Mouse (Mus musculus) cerebral cortex, adult 2 months (tissue): Measurements from ENCODE around the gene Cmtm6.

Source experiments
- WGBS: fragments of 180-500 bp; shearing (Covaris S2); methylation state at CpG from one replicate; pipeline ENCODE4 v1.1.7; 2018; 5-methylcytosine and 5-hydroxymethylcytosine counted together

Gene Cmtm6

GRCm38 (mm10) chr9:114731011-114731755, at the start of gene Cmtm6:
Gene Cmtm6 (plus strand): TSS chr9:114731116.
- WGBS = under 1% methylated on average over 53 of the region's 53 CpGs

GRCm38 (mm10) chr9:114682193-114682592, 48.7 kb upstream of the Cmtm6 start:
- 86% methylated on average over 4 of the region's 4 CpGs for WGBS

- 93% methylated on average over 7 of the region's 7 CpGs for WGBS
Measured at GRCm38 (mm10) chr9:114686245-114686644, 44.7 kb upstream of the Cmtm6 start.

- WGBS = 49% methylated on average over 13 of the region's 13 CpGs
Measured at GRCm38 (mm10) chr9:114687639-114688038, 43.3 kb upstream of the Cmtm6 start.

DNA sequence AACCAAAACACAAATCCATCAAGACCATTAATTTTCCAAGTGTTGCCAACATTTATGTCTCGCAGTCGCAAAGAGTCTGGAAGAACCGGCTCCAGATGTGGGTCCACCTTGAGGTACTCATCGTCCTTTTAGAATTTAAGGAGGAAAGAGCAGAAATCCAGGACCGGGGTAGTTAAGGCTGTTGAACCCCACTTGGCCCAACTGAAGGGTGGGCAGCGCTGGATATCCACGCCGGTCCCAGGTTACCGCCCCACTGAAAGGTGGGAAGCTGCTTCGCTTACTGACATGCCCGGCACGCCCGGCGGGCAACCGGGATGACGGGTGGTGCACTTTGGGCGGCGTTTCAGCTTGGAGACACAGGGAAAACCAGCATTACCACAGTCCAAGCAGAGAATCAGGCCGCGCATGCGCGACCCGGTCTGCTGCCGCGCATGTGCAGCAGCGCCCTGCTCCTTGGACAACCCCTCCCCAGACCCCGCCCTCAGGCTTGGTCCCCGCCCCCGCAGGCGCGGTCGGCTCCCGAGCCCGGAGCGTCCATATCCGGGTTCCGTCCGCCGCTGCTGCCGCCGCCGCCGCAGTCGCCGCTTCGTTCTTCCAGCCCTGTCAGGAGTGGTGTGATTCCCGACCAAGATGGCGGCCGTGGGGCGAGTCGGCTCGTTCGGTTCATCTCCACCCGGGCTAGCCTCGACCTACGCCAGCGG, 42.5 kb upstream of the Cmtm6 start, which contains the start of gene Dync1li1:
Gene Dync1li1, plus strand, starts transcription at position 539 of the 701 bp plus-strand sequence.
- WGBS = under 1% methylated on average over 57 of the region's 57 CpGs

DNA sequence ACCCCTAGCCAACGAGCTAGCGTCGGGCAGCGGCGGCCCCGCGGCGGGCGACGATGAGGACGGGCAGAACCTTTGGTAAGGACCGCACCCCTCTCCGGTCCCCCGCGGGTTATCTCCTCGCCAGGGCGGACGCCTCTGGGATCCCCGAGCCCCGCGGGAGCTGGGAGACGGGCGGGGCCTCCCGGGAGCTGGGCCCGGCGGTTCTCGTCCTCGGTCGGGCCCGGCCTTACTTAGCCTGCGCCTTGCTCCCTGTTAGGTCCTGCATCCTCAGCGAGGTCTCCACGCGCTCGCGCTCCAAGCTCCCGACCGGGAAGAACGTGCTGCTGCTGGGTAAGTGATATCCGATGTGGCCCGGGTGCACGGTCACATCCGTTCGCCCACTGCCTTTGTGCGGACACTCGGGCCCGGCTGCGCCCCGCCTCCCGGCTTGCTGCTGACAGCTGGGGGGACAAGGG, 41.9 kb upstream of the Cmtm6 start:
- under 1% methylated on average over 50 of the region's 50 CpGs for WGBS

- WGBS = 7% methylated on average over 10 of the region's 10 CpGs
Measured at GRCm38 (mm10) chr9:114690119-114690601, 40.8 kb upstream of the Cmtm6 start.

DNA sequence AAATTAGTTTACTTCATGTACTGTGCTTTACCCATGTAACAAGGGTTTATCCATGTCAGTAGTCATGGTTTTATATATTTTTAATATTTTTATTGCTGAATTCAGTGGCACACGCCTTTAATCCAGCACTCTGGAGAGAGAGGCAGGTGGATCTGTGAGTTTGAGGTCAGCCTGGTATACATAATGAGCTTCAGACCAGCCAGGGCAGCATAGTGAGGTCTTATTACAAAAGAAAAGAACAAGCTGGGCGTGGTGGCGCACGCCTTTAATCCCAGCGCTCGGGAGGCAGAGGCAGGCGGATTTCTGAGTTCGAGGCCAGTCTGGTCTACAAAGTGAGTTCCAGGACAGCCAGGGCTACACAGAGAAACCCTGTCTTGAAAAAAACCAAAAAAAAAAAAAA, 35.3 kb upstream of the Cmtm6 start:
- WGBS = 97% methylated on average over 8 of the region's 8 CpGs

- 51% methylated on average over 4 of the region's 4 CpGs for WGBS
Measured at GRCm38 (mm10) chr9:114697072-114697471, 33.8 kb upstream of the Cmtm6 start.

DNA sequence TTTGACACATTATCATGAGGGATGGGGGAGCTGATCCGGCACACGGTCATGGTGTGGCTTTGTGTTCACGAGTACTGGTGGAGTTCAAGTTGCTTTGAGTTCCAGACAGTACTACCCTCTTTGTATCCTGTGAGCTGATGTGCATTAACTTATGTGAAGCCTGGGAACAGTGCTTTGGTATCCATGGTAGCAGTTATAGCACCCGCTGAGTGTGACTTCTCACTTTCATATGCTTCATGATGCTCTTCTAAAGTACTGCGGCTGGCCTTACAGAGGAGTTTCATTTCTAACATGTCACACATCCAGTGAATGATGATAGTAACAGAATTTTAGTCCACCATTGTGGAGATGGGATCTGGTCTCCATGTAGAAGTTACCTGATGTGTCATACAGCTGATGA, 33.0 kb upstream of the Cmtm6 start:
- WGBS = 56% methylated on average over 5 of the region's 5 CpGs

- 61% methylated on average over 6 of the region's 6 CpGs for WGBS
Measured at GRCm38 (mm10) chr9:114699262-114699661, 31.7 kb upstream of the Cmtm6 start.

DNA sequence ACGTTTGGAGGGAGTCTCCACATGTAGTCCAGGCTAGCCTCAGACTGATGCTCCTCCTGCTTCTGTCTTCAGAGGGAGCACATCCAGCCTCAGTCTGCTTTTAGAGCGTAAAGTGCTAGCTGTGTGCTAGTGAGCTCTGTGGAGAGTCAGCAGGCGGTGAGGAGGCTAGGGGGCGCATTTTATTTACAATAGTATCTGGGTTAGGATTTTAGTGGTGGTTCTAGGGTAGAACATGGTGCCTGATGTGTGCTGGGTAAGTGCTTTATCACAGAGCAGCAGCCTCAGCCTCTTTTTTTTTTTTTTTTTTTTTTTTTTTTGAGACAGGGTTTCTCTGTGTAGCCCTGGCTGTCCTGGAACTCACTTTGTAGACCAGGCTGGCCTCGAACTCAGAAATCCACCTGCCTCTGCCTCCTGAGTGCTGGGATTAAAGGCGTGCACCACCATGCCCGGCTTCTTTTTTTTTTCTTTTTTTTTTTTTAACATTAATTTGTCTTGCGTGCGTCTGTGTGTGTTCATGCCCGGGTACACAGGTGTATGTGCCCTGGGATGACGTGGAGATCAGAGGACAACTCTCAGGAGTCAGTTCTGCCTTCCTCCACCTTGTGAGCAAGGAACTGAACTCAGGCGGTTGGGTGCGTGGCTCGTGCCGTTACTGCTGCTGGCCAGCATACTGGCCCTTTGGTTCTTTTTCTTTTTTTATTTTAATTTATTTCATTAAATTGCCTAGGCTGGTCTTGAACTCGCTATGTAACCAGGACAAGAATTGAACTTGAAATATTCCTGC, 30.8 kb upstream of the Cmtm6 start:
- WGBS = 90% methylated on average over 16 of the region's 16 CpGs

DNA sequence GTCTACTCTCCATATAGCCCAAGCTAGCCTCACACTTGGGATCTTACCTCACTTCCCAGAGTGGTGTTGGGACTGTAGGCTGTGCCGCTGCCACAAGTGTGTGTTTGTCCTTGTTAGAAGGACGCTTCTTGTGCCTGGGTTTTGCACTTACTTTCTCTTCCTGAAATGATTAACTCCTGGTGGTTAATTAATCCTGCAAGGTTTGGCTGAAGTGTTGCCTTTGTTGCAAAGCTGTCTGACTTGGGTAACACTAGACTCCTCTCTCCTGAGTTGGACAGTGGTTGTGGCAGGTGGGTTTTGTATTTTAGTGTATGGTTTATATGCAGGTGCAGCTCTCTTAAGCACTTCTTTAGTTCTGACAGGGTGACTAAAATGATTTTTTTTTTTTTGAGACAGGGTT, 29.9 kb upstream of the Cmtm6 start:
- 85% methylated on average over 2 of the region's 2 CpGs for WGBS

DNA sequence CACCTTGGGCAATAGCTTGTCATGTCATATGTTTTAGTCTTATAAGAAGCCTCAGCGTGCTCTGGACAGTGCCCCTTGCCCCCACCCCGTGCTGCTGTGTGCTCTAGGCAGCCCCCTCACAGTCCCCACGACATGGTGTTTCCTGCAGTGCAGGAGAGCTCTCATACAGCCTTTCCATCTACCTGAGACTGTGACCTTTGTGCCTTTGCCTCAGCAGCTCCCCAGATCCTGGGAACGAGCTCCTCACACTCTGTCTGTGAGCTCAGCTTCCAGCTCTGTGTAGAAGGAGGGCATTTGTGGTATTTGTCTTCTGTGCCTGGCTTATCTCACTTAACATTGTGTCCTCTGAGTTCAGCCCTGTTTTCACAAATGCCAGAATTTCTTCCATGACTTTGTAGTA, 29.0 kb upstream of the Cmtm6 start:
- 89% methylated on average over 4 of the region's 4 CpGs for WGBS

DNA sequence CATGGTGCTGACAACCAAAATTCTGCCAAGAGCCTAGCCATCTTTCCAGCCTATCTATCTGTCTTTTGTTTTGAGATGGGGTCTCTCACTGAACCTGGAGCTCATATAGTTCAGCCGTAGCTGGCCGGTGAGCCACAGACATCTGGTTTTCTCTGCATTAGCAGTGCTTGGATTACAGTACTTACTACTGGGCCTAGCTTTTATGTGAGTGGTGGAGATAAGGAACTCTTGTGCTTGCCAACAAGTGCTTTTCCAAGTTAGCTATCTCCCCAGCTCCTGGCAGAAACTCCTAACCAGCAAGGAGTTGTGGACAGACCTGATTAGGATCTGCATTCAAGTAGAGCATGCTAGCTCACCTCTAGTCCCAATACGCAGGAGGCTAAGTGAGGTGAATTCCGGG, 23.1 kb upstream of the Cmtm6 start:
- 93% methylated on average over 4 of the region's 4 CpGs for WGBS

DNA sequence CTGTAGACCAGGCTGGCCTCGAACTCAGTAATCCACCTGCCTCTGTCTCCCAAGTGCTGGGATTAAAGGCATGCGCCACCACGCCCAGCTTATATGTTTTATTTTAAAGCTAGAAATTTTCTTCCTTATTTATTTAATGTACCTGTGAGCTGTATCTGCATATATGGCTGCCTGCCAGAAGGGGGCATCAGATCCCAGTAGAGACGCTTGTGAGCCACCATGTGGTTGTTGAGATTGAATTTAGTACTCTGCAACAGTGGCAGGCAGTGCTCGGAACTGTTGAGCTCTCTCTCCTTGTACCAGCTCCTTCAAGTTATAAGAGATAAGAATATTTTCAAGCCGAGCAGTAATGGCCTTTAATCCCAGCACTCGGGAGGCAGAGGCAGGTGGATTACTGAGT, 20.6 kb upstream of the Cmtm6 start:
- 72% methylated on average over 7 of the region's 7 CpGs for WGBS

- WGBS = 94% methylated on average over 7 of the region's 7 CpGs
Measured at GRCm38 (mm10) chr9:114713481-114713880, 17.4 kb upstream of the Cmtm6 start.

- 85% methylated on average over 18 of the region's 18 CpGs for WGBS
Measured at GRCm38 (mm10) chr9:114716677-114717331, 14.1 kb upstream of the Cmtm6 start.

GRCm38 (mm10) chr9:114727315-114727714, 3.6 kb upstream of the Cmtm6 start:
- WGBS = 1% methylated on average over 3 of the region's 3 CpGs

DNA sequence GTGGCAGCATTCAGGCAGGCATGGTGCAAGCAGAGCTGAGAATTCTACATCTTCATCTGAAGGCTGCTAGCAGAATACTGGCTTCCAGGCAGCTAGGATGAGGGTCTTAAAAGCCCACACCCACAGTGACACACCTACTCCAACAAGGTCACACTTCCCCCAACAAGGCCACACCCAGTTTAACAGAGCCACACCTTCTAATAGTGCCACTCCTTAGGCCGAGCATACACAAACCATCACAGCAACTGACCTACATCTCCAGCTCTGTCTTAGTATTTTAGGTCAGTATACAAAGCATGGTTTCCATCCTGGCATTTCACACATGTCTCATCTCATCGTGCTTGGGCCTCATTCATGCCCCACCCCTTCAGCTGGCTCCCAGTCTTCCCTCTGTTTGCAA, 2.5 kb upstream of the Cmtm6 start:
- WGBS = 38% methylated on average over 2 of the region's 2 CpGs
